Mouse (Mus musculus): ENCODE measurements around the gene Ctr9.

Gene Ctr9

GRCm38 (mm10) chr7:111098196-111098595, 69.4 kb downstream of the Ctr9 start:
- DNase-seq (ENCODE audit: low spot score), result no peak

Data from embryo, embryonic 10.5 days (tissue).